Mouse (Mus musculus): ENCODE measurements around the gene Ttc34. TPM values are rescaled to one million over a fixed set of nuclear protein-coding genes. Genes with fewer than 3 reads are reported as not detected.

Gene Ttc34
- total RNA-seq (2021) = under 1 TPM in 1 of 2 experiments, not detected in 1; 0.14 TPM
- long read RNA-seq, experiment 1 = 0 reads
- long read RNA-seq, experiment 2 = 0 reads

DNA sequence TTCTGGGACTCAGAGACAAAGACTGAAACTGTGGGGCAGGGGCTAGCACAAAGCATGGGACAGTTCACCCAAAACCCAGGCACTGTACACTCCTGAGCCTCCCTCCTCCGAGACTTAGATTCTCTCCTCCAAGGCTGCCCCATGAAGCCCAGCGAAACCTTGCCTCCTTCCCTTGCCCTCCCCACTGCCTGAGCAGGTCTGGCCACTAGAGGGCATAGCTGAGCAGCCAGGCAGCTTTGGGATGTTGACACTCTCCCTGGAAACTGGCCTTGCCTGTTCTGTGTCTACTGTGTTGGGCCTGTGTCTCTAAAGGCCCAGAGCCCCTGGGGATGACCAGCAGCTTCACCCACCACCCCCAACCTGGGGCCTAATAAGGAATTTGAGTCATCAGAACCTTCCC, at the start of gene Ttc34:
Gene Ttc34, plus strand, starts transcription at position 290 of the 400 bp plus-strand sequence.
- peak; percentile 64 for DNase-seq (ENCODE audit: low spot score)

DNA sequence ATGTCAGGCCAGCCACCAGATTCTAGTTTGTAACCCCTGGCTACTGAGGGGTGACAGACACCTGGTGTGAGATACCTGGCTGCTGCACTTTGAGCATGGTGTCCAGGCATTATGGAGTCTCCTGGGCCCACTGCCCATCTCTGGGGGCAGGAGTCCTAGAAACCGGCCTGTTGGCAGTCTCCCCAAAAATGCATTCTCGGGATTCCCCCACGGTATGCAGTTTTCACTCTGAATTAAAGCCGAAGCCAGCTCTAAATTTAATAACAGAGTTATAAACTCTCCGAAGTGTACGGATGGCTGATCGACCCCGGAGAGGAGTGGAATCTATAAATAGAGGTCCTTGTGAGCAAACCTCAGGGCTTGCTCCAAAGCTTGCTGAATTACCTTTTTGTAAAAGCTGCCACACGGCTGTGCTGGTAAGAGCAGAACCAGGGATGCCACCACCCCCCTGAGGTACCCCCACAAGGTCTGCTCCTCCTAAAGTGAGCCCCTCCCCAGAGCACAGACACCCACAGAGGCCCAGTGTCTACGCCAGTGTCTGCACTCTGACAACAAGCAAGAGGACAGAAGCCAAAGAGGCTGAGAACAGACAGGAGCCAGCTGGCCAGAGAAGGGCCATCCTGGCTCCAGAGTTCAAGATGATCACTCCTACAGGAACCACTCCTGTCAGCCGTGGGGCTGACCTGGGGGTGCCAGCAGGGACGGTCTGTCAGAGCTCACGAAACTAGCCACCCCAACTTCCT, 49.1 kb upstream of the Ttc34 start:
- no peak for DNase-seq (ENCODE audit: low spot score)

DNA sequence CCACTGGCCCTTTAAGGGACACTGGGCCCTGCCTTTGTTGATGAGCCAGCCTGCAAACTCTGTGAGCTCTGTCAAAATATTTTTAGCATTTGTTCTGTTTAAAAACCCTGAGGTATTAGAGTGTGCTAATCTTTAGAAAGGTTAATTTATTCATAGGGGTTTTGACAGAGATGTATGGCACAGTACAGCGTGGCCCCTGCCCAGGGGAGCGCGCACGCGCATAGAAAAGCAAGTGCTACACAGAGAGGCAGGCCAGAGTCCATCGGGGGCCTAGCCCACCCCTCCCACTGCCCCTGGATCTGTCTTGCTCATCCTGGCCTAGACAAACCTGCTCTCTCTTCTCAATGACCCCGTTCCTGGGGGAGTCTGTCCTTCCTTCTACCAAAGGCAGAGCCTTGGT, 45.4 kb upstream of the Ttc34 start:
- no peak for DNase-seq (ENCODE audit: low spot score)

DNA sequence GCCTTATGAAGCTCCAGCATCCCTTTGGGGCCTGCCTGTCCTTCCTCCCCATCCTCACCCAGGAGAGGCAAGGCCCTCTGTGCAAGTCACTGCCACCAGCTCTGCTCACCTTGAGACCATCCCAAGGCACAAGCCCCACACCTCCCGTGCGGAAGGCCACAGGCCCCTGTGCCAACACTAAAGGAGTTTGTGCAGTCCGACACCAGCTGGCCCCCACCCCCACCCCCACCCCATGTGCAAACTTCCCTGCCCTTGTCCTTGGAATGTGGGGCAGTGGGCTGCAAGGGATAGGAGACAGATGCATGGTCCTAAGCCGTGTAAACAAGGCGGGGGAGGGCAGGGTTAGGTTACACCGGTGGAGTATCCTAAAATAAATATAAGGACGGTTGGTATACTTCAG, 43.8 kb upstream of the Ttc34 start:
- DNase-seq (ENCODE audit: low spot score) = no peak

DNA sequence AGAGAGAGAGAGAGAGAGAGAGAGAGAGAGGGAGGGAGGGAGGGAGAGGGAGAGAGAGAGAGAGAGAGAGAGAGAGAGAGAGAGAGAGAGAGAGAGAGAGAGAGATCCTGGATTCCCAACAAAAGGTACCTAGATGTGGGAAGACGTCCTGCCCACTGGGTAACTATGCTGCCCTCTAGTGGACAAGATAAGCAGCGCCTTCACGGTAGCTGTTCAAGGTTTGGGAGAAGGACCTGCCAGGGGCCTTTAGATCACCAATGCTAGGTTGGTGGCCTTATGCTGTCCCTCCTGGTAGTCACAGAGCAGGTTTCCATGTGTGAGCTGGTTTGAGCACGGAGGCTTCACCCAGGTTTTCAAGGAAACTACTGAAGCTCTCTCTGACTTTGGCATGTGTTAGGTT, 39.4 kb upstream of the Ttc34 start:
- peak; percentile 55 for DNase-seq (ENCODE audit: low spot score)

DNA sequence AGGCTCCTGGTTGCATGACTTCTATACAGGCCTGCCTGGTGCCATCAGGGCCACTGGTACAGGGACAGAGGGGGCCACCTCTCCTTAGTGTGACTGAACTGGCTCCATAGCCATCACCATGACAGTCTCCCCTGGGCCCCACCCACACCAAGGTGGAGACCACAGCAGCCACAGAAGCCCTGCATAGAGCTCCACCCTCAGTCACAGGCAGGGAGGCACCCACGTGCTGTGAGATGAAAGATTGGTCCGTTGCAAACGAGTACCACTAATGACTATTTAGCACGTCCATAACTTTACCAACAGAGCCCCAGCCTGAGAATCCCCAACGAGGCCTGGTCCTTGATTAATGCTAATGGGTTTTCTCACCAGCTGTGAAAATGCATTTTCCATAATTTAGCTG, 36.7 kb upstream of the Ttc34 start:
- no peak for DNase-seq (ENCODE audit: low spot score)

DNA sequence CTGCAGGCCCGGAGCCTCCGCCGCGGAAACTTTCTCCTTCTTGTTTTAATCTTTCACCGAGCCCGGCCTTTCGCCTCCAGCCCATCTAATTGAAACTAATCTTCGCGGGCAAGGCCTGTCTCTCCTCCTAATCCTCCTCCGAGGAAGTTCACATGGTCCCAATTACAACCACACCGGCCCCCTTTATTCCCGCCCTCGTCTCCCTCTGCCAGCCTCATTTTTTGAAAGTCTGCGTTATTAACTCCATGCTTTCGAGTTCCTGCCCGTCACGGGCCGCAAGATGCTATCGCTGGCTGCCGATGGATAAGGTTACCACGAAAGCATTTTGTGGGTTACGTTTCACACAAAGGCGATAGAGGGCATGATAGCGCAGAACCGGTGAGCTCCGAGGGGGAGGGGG, 35.0 kb upstream of the Ttc34 start:
- DNase-seq (ENCODE audit: low spot score) = no peak

DNA sequence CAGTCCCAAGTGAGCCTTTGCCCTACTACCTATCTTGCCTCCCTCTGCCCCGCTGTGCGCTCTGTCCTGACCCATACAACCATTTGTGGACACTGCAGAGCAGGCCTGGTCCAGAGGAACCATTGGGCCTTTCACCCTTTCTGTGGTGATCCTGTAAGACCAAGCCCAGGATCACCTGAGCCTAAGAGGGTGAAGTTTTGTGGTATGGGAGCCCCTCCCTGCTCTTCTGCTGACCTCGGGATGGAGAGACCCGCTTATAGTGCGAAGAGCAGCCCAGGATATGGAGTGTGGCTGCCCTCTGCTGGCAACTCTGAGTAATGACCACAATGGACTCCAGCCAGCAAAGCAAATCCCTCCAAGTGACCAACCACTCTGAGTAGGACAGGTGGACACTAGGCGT, 11.6 kb upstream of the Ttc34 start:
- peak; percentile 66 for DNase-seq (ENCODE audit: low spot score)

DNA sequence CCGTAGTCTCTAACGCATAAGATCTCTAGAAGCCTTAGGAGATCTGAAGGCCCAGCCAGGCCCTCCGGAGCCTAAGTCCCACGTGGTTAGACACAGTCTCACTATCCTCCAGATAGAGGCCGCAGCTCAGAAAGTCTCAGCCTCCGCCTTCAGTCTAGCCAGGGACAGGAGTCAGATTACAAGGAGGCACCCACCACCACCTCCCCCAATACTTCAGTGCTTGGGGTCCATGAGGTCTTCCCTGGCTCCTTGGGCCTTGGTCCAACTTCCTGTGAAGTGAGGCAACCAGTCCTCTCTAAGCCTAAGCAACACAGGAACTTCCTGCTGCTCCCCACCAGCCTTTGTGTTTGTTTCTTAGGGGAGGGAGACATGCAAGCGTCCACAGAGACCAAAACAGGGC, 11.0 kb upstream of the Ttc34 start:
- DNase-seq (ENCODE audit: low spot score) = no peak

DNA sequence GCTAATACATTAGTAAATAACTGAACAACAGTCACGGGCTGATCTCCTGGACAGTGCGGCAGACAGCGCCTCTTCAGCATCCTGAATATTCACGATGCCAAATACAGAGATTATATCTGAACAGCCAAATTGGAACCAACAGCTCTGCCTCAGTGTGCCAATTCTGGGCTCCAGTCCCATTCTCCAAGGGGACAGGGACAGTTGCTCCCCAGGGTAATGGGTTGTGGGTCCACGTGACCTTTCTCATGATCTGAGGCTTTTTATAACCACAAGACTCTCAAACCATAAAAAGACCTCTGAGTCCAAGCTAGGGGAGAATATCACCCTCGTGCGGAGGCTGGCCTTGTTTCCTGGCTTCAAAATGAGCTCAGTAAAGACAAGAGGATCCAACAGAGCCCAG, 10.1 kb upstream of the Ttc34 start:
- DNase-seq (ENCODE audit: low spot score) = peak; percentile 76

DNA sequence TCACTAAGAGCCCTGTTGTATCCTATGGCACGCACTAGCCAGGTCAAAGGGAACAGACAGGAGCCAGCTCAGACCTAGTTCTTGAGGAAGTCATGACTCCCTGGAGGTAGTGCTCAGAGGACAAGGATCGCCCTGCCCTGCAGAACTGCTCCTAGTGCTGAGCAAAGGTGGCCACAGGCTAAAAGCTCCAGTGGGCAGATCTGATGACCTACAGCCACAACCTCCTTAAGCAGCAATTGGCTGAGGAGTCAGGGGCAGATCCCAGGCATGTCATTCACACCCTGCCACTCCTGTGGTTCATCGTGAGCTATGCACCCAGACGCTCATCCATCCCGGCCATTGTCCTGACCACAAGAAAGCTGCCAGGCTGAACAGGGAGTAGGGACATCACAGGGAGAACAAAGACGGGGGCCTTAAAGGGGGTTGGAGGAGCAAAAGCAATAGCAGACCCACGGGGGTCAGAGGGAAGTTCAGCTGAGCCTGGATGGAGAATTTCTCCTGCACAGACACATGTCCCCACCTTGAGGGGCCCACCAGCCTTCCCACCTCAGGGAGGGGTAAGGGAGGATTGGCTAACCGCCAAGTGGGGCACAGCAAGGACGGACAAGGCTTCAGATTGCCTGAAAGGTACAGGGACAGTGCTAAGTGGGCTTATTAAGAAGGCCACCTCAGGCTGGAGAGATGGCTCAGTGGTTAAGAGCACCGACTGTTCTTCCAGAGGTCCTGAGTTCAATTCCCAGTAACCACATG, 9.2 kb upstream of the Ttc34 start:
- DNase-seq (ENCODE audit: low spot score) = no peak

DNA sequence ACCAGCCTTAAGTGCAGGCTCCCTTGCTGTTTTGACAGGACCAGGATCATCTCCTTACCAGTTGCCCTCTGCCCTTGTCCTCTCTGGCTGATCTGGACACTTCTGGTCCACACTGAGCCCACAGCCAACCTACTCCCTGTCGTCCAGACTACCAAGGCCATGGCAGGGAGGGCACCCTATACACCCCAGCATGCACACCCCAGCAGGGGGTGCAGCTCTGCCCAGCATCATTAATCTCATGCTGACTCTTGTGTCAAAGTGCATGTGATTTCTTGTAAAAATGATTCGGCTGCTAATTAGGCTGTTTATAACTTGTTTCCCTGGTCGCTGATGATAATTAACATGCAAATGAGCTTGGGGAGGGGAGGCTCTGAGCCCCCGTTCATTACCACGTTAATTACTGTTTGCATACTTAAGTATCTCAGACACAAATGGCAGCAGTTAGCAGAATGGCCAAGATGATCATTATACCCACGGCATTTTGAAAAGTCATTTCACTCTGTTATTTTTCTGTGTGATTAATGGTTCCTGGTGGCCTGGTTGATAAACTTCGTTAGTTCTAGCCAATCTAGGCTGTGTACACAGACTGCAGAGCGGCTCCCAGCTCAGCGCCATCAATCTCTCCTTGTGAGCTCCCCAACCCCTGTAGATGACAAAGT, 5.2 kb upstream of the Ttc34 start:
- no peak for DNase-seq (ENCODE audit: low spot score)

DNA sequence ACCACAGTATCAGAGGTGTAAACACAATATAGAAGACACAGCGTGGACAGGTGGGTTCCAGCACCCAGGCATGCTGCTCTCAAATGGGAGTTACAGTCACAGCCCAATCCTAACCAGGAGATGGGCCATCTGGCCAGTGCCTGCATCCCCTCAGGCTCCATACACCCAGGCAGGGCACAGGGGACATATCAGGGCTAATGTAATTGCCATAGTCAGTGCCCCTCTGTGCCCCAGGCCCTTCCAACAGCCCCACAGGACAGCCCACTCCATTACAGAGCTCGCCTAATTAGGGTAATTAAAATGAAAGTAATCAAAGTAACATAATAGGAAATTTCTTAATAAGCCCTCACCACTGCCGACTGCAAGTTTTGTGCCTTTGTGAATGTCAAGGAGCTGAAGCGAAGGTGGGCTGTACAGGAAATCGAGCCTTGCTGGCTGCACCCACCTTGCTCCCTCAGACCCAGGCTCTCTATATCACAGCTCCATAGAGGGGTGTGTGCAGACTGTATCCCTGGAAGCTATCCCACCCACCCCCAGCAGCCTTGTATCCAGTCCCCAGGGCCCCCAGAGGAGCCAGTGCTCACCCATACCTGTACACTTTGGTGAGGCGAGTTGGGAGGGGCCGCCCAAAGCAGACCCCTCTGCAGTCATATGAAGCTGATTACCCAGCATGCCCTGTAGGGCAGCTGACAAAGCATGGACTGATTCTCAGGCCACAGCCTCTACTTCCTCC, 910 bp upstream of the Ttc34 start:
- DNase-seq (ENCODE audit: low spot score) = no peak

DNA sequence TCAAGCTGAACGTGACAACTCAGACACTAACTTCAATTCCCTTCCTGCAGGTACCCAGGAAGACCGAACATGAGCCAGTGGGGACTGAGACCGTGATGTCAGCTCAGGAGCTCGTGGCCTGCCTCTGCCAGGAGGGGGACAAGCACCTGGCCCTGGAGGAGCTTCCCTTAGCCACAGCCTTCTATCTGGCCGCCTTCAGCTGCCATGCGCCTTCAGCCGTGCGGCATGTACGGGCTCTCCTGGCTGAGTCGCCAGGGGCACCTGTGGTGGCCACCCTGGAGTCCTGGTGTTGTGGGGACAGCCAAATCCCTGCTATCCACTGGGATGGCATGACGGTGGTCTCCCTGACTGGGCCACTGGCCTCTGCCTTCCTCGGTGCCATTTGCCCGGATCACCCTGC, 1.5 kb downstream of the Ttc34 start:
- no peak for DNase-seq (ENCODE audit: low spot score)

DNA sequence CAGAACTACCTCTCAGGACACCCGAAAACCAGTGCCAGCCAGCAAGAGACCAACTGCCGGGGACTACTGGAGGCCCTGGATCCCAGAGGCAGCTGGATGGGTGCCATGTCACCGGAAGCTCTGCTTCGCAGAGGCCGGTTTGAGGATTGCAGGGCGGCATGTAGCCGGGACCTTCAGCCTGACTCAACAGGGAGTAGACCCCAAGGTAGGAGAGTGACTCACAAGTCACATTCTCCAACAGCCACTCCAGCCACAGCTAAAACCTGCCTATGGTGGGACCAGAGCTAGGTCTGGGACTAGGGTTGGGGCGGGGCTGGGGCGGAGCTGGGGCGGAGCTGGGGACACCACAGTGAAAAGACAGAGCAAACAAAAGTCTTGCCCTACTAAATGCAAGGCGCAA, 2.1 kb downstream of the Ttc34 start:
- DNase-seq (ENCODE audit: low spot score) = no peak

DNA sequence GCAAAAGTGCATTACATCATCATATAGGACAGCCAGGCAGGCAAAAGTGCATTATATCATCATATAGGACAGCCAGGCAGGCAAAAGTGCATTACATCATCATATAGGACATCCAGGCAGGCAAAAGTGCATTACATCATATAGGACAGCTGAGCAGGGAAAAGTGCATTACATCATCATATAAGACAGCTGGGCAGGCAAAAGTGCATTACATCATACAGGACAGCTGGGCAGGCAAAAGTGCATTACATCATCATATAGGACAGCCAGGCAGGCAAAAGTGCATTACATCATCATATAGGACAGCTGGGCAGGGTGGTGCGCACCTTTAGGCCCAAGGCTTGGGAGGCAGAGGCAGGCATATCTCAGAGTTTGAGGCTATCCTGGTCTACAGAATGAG, 15.4 kb downstream of the Ttc34 start:
- no peak for DNase-seq (ENCODE audit: low spot score)

DNA sequence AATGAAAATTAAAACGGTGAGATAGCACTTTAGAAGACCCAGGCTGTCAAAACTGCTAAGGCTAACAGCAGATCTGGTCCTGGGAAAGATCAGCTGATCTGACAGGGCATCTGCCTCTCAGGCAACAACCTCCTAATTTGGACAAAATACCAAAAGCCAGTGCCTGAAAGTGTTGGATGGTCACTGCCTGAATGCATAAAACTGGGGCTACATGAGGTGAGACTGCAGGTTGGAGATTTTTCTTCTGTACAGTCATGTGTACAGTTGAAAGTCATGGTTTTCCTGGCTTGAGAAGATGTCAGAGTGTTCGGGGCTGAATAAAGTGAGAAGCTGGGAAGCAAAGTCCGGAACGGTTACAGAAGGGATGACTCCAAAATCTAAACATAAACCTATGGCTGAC, 16.6 kb downstream of the Ttc34 start:
- no peak for DNase-seq (ENCODE audit: low spot score)

DNA sequence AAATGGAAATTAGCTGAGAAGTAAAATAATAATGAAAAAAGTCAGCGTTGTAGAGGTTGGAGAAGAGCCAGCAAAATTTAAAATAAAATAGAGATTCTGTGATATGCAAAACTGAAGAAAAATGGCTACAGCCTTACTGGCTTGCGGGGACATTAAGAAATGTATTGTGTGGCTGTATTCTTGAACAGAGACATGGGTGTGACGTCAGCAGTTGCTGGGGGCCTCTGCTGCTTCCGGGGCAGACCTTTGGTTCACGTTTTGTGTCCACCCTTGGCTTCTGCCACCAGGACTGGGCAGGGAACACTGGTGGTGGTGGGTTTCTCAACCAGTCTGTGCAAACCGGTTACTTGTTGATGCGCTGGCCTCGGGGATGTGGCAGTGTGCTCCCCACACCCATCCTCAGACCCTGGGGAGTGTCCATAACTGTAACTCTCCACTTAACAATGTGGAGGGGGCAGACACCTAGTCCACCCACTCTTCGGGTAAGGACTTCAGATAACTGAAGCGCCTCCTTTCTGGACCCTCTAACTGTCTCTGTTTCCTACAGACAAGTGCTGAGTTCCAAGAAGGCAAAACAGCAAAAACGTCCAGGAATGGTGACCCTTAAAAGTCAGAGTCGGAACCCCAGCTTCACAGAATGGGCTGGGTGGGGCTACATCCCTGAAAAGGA, 17.6 kb downstream of the Ttc34 start:
- DNase-seq (ENCODE audit: low spot score) = no peak

DNA sequence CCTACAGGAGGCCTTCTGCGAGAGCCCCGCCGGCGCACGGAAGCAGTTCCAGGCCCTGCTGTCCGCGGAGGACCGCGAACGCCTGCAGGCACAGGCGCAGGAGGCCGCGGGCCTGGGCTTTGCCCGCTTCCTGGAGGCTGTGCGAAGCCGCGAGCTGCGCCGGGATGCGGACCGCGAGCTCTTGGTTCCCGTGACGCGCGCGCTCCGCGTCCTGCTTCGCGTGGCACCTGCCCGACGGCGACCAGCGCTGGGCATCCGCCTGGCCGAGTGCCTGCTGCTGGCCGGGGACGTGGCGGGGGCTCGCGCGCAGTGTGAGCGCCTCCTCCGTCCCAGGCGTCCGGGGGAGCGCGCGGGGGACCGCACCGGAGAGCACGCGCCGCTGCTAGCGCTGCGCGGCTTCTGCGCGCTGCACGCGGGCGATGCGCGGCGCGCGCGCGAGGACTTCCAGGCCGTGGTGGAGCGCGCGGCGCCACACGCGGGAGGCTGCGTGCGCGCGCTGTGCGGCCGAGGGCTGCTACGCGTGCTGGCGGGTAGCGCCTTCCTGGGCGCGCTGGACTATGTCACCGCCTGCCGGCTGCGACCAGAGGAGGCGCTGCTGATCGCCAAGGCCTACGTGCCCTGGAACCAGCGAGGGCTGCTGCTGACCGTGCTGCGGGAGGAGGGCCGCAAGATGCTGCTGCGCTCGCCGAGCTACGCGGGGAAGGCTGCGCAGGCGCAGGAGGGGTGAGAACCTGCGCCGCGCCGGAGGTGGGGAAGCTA, 18.6 kb downstream of the Ttc34 start:
- peak; percentile 65 for DNase-seq (ENCODE audit: low spot score)

DNA sequence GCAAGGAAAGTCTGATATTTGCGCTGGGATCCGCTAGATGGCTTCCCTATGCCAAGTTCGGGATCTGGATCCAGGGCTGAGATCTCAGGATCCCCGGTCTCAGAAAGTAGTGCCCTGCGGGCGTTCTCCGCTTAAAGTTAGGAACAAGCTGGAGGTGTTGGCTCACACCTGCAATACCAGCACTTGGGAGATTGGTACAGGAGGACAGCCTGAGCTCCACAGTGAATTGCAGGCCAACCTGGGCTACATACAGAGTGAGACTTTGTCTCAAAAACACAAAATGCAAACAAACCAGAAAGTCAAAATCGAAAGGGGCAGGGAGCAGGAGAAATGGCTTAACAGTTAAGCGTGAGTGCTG, 19.2 kb downstream of the Ttc34 start:
- no peak for DNase-seq (ENCODE audit: low spot score)

DNA sequence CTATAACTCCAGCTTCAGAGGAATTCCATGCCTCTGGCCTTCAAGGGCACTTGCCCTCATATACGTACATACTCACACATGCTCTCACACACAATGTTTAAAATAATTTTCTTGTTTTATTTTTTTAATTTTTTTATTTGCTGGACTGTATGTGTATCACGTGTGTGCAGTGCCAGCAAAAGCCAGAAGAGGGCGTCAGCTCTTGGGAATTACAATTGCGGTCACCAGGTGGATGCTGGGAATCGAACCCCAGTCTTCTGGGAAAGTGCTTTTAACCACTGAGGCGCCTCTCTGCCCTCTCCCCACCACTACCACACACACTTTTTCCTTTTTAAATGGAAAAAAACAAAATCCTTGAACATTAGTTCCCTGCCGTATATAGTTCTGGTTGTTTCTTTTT, 19.6 kb downstream of the Ttc34 start:
- no peak for DNase-seq (ENCODE audit: low spot score)
